Mouse (Mus musculus): ENCODE measurements at regions not wholly inside any gene's neighbourhood (a gene's known extent, or its start where the extent isn't known, plus 50 kb on each side); places are given as distances from the start of the nearest gene placed in this dataset.
A peak's percentile ranks its signal among the peaks of the same experiment; 100 is the strongest.

GRCm38 (mm10) chr13:28876771-28877170 is 76.7 kb downstream of the Sox4 start:
- WGBS = 69% methylated on average over 4 of the region's 4 CpGs
- no peaks in the 10 kb centered on the region for H3K27me3 ChIP-seq (replicated peaks; ENCODE audit: control insufficient read depth, insufficient read depth, low read length)
- H3K36me3 ChIP-seq (ENCODE audit: control insufficient read depth, insufficient read depth, low read length) = no peaks in the 10 kb centered on the region
- H3K4me2 ChIP-seq (ENCODE audit: low read length) = no peak overlapping the region
- no peak overlapping the region for H3K4me3 ChIP-seq (ENCODE audit: low read length)
- no peak for ATAC-seq
- H3K9ac ChIP-seq (ENCODE audit: low read depth, low read length) = no peak overlapping the region
- H3K27ac ChIP-seq (ENCODE audit: low read depth, low read length) = no peak overlapping the region
- 0 out of 2 replicates have a peak, but pooled peaks cover 1% of the 10 kb centered on the region for H3K4me1 ChIP-seq (ENCODE audit: control insufficient read depth, insufficient read depth, low read depth, low read length)
- no peaks in the 10 kb centered on the region for H3K9me3 ChIP-seq (ENCODE audit: control insufficient read depth, low read length)

GRCm38 (mm10) chr13:28870681-28871080 is 82.8 kb downstream of the Sox4 start:
- H3K27ac ChIP-seq (ENCODE audit: low read depth, low read length) = no peak overlapping the region
- no peaks in the 10 kb centered on the region for H3K9me3 ChIP-seq (ENCODE audit: control insufficient read depth, low read length)
- no peaks in the 10 kb centered on the region; the same call in 1 of the 2 replicates for H3K4me1 ChIP-seq (ENCODE audit: control insufficient read depth, insufficient read depth, low read depth, low read length)
- no peaks in the 10 kb centered on the region for H3K27me3 ChIP-seq (replicated peaks; ENCODE audit: control insufficient read depth, insufficient read depth, low read length)
- no peak overlapping the region for H3K9ac ChIP-seq (ENCODE audit: low read depth, low read length)
- no peak overlapping the region for H3K4me3 ChIP-seq (ENCODE audit: low read length)
- H3K4me2 ChIP-seq (ENCODE audit: low read length) = no peak overlapping the region
- no peaks in the 10 kb centered on the region for H3K36me3 ChIP-seq (ENCODE audit: control insufficient read depth, insufficient read depth, low read length)
- ATAC-seq = no peak
- 93% methylated on average over 4 of the region's 4 CpGs for WGBS

GRCm38 (mm10) chr13:28867210-28867609 is 86.3 kb downstream of the Sox4 start:
- H3K9ac ChIP-seq (ENCODE audit: low read depth, low read length) = no peak overlapping the region
- no peaks in the 10 kb centered on the region for H3K27me3 ChIP-seq (replicated peaks; ENCODE audit: control insufficient read depth, insufficient read depth, low read length)
- H3K27ac ChIP-seq (ENCODE audit: low read depth, low read length) = no peak overlapping the region
- no peak overlapping the region for H3K4me3 ChIP-seq (ENCODE audit: low read length)
- H3K4me2 ChIP-seq (ENCODE audit: low read length) = no peak overlapping the region
- whole genome bisulfite sequencing = 43% methylated on average over 5 of the region's 5 CpGs
- H3K36me3 ChIP-seq (ENCODE audit: control insufficient read depth, insufficient read depth, low read length) = peaks cover 3% of the 10 kb centered on the region; the same call in 1 of the 2 replicates
- H3K4me1 ChIP-seq (ENCODE audit: control insufficient read depth, insufficient read depth, low read depth, low read length) = no peaks in the 10 kb centered on the region; the same call in 1 of the 2 replicates
- ATAC-seq = peak; percentile 48; the same call in 1 of the 2 replicates
- H3K9me3 ChIP-seq (ENCODE audit: control insufficient read depth, low read length) = no peaks in the 10 kb centered on the region

- H3K27ac ChIP-seq (ENCODE audit: low read depth, low read length) = no peak overlapping the region
- H3K4me1 ChIP-seq (ENCODE audit: control insufficient read depth, insufficient read depth, low read depth, low read length) = no peaks in the 10 kb centered on the region; the same call in 1 of the 2 replicates
- H3K27me3 ChIP-seq (replicated peaks; ENCODE audit: control insufficient read depth, insufficient read depth, low read length) = no peaks in the 10 kb centered on the region
- H3K4me2 ChIP-seq (ENCODE audit: low read length) = no peak overlapping the region
- H3K4me3 ChIP-seq (ENCODE audit: low read length) = no peak overlapping the region
- WGBS = 88% methylated on average over 3 of the region's 3 CpGs
- H3K36me3 ChIP-seq (ENCODE audit: control insufficient read depth, insufficient read depth, low read length) = peaks cover 3% of the 10 kb centered on the region; the same call in 1 of the 2 replicates
- no peak for ATAC-seq
- H3K9ac ChIP-seq (ENCODE audit: low read depth, low read length) = no peak overlapping the region
- H3K9me3 ChIP-seq (ENCODE audit: control insufficient read depth, low read length) = no peaks in the 10 kb centered on the region
Measured at GRCm38 (mm10) chr13:28866686-28867085, 86.8 kb downstream of the Sox4 start.

GRCm38 (mm10) chr13:28860601-28861000 is 92.9 kb downstream of the Sox4 start:
- Histone ChIP-seq H3K4me3 (ENCODE audit: low read length) (no peak overlapping the region), H3K9ac (ENCODE audit: low read depth, low read length) (no peak overlapping the region), H3K36me3 (ENCODE audit: control insufficient read depth, insufficient read depth, low read length) (peaks cover 3% of the 10 kb centered on the region; the same call in 1 of the 2 replicates), H3K27ac (ENCODE audit: low read depth, low read length) (no peak overlapping the region), H3K9me3 (ENCODE audit: control insufficient read depth, low read length) (no peaks in the 10 kb centered on the region), H3K27me3 (replicated peaks; ENCODE audit: control insufficient read depth, insufficient read depth, low read length) (no peaks in the 10 kb centered on the region), H3K4me1 (ENCODE audit: control insufficient read depth, insufficient read depth, low read depth, low read length) (peaks cover 6% of the 10 kb centered on the region), H3K4me2 (ENCODE audit: low read length) (no peak overlapping the region)
- 72% methylated on average over 2 of the region's 2 CpGs for WGBS
- ATAC-seq = no peak

GRCm38 (mm10) chr13:28859829-28860427 is 93.6 kb downstream of the Sox4 start:
- no peaks in the 10 kb centered on the region for H3K9me3 ChIP-seq (ENCODE audit: control insufficient read depth, low read length)
- no peak overlapping the region for H3K4me2 ChIP-seq (ENCODE audit: low read length)
- WGBS = 35% methylated on average over 11 of the region's 11 CpGs
- peaks cover 6% of the 10 kb centered on the region for H3K4me1 ChIP-seq (ENCODE audit: control insufficient read depth, insufficient read depth, low read depth, low read length)
- peak overlapping the region; percentile 17; the same call in 1 of the 2 replicates for H3K9ac ChIP-seq (ENCODE audit: low read depth, low read length)
- H3K27ac ChIP-seq (ENCODE audit: low read depth, low read length) = no peak overlapping the region
- ATAC-seq = peak; percentile 85
- H3K4me3 ChIP-seq (ENCODE audit: low read length) = no peak overlapping the region
- H3K36me3 ChIP-seq (ENCODE audit: control insufficient read depth, insufficient read depth, low read length) = no peaks in the 10 kb centered on the region
- no peaks in the 10 kb centered on the region for H3K27me3 ChIP-seq (replicated peaks; ENCODE audit: control insufficient read depth, insufficient read depth, low read length)

- Histone ChIP-seq H3K27me3 (replicated peaks; ENCODE audit: control insufficient read depth, insufficient read depth, low read length) (no peaks in the 10 kb centered on the region), H3K36me3 (ENCODE audit: control insufficient read depth, insufficient read depth, low read length) (no peaks in the 10 kb centered on the region; the same call in 1 of the 2 replicates), H3K9me3 (ENCODE audit: control insufficient read depth, low read length) (no peaks in the 10 kb centered on the region), H3K4me1 (ENCODE audit: control insufficient read depth, insufficient read depth, low read depth, low read length) (peaks cover 6% of the 10 kb centered on the region), H3K9ac (ENCODE audit: low read depth, low read length) (no peak overlapping the region), H3K4me2 (ENCODE audit: low read length) (no peak overlapping the region), H3K27ac (ENCODE audit: low read depth, low read length) (no peak overlapping the region), H3K4me3 (ENCODE audit: low read length) (no peak overlapping the region)
- 96% methylated on average over 6 of the region's 6 CpGs for WGBS
- no peak for ATAC-seq
Measured at GRCm38 (mm10) chr13:28858001-28858400, 95.5 kb downstream of the Sox4 start.

GRCm38 (mm10) chr13:28857201-28857600 is 96.3 kb downstream of the Sox4 start:
- Histone ChIP-seq H3K36me3 (ENCODE audit: control insufficient read depth, insufficient read depth, low read length) (no peaks in the 10 kb centered on the region; the same call in 1 of the 2 replicates), H3K27me3 (replicated peaks; ENCODE audit: control insufficient read depth, insufficient read depth, low read length) (no peaks in the 10 kb centered on the region), H3K9me3 (ENCODE audit: control insufficient read depth, low read length) (0 out of 2 replicates have a peak, but pooled peaks cover 2% of the 10 kb centered on the region), H3K9ac (ENCODE audit: low read depth, low read length) (no peak overlapping the region), H3K27ac (ENCODE audit: low read depth, low read length) (no peak overlapping the region), H3K4me3 (ENCODE audit: low read length) (no peak overlapping the region), H3K4me1 (ENCODE audit: control insufficient read depth, insufficient read depth, low read depth, low read length) (peaks cover 6% of the 10 kb centered on the region), H3K4me2 (ENCODE audit: low read length) (no peak overlapping the region)
- 87% methylated on average over 6 of the region's 6 CpGs for WGBS
- no peak for ATAC-seq

GRCm38 (mm10) chr13:28856472-28856871 is 97.0 kb downstream of the Sox4 start:
- 0 out of 2 replicates have a peak, but pooled peaks cover 2% of the 10 kb centered on the region for H3K9me3 ChIP-seq (ENCODE audit: control insufficient read depth, low read length)
- peaks cover 6% of the 10 kb centered on the region for H3K4me1 ChIP-seq (ENCODE audit: control insufficient read depth, insufficient read depth, low read depth, low read length)
- no peaks in the 10 kb centered on the region for H3K27me3 ChIP-seq (replicated peaks; ENCODE audit: control insufficient read depth, insufficient read depth, low read length)
- no peak overlapping the region for H3K4me2 ChIP-seq (ENCODE audit: low read length)
- no peak overlapping the region for H3K4me3 ChIP-seq (ENCODE audit: low read length)
- H3K9ac ChIP-seq (ENCODE audit: low read depth, low read length) = no peak overlapping the region
- H3K27ac ChIP-seq (ENCODE audit: low read depth, low read length) = no peak overlapping the region
- no peaks in the 10 kb centered on the region; the same call in 1 of the 2 replicates for H3K36me3 ChIP-seq (ENCODE audit: control insufficient read depth, insufficient read depth, low read length)
- ATAC-seq = no peak
- 79% methylated on average over 4 of the region's 4 CpGs for WGBS
